Mouse (Mus musculus) spleen, postnatal 0 days (tissue): Measurements from ENCODE around the gene Hspa12a. TPM values are rescaled to one million over a fixed set of nuclear protein-coding genes. Genes with fewer than 3 reads are reported as not detected.

Experiments
- polyA plus RNA-seq: library from polyadenylated mRNA; unstranded; fragments of >200 nt; fragmentation: Nextera tagmentation; extraction: Ambion mirVana; gene quantifications from 2 replicates; pipeline ENCODE4 v1.2.1, GENCODE M21; 2015

The Hspa12a gene
- 1.5 TPM in 2 replicates for polyA plus RNA-seq

GRCm38 (mm10) chr19:58942841-58943828, at the start of gene Hspa12a, which contains the start of gene Eno4:
Gene Hspa12a (minus strand): TSS chr19:58943654.
Gene Eno4 (plus strand): TSS chr19:58943425.

GRCm38 (mm10) chr19:58794284-58794683, 149.2 kb downstream of the Hspa12a start, which contains the start of gene 1700019N19Rik:
Gene 1700019N19Rik (minus strand): TSS chr19:58794461.

GRCm38 (mm10) chr19:58759423-58759822, 184.0 kb downstream of the Hspa12a start, which contains the start of gene Pnliprp2:
Gene Pnliprp2 (plus strand): TSS chr19:58759719.

Other genes with a start within 250 kb of the Hspa12a start
- 38.5 and 96.8 TPM in 2 replicates for gene Pnliprp1, start 214.8 kb downstream of the Hspa12a start, polyA plus RNA-seq
- gene Pnliprp2, start 183.9 kb downstream of the Hspa12a start, polyA plus RNA-seq, result 0.99 and 3.6 TPM in 2 replicates
- gene 1700019N19Rik, start 149.2 kb downstream of the Hspa12a start, polyA plus RNA-seq, result not detected in 2 replicates
- gene Eno4, start 229 bp downstream of the Hspa12a start, polyA plus RNA-seq, result 0.06 TPM in 1 of 2 replicates, not detected in the other
- gene Shtn1, start 132.4 kb upstream of the Hspa12a start, polyA plus RNA-seq, result 1.0 and 1.5 TPM in 2 replicates
- gene Vax1, start 226.4 kb upstream of the Hspa12a start, polyA plus RNA-seq, result not detected in 2 replicates